Mouse (Mus musculus): ENCODE data around the gene Hist1h2bk.

Hist1h2bk gene

GRCm38 (mm10) chr13:22014411-22014845 is 21.2 kb upstream of the Hist1h2bk start:
- no peak for DNase-seq (ENCODE audit: low read depth, low spot score)

DNA sequence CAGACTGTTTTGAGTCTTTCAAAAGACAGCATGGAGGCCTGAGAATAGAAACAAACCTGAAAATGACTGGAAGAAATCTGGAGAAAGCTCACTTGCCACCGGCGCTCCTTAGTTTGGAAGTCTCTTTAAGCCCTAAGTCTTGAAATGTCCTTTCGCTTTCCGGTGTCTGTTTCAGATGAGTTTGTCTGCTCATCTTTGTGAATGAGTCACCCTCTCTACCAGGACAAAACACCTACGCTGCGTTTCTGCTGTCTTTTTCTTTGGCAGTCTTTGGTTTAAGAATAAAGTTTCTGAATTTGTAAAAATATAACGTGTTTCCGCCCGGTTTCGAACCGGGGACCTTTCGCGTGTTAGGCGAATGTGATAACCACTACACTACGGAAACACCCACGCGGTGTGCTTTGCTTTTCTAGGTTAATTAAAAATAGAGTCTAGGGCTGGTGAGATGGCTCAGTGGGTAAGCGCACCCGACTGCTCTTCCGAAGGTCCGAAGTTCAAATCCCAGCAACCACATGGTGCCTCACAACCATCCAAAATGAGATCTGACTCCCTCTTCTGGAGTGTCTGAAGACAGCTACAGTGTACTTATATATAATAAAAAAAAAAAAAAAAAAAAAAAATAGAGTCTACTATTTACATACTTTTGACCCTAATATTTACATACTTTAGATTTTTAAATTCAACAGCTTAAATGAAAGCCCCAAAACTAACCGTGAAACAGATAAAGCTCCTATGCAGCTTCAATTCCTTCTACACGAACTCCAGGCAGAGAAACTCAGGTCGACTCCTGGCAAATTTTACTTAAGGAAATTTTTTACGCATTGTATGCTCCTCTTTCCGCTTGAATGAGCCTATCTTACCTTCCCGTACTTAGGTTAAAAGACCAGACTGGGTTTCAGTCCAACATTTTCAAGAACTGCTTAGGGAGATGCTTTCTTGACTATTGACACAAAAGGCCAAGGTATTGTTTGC is 19.9 kb upstream of the Hist1h2bk start:
- peak; percentile 69 for DNase-seq (ENCODE audit: low read depth, low spot score)

DNA sequence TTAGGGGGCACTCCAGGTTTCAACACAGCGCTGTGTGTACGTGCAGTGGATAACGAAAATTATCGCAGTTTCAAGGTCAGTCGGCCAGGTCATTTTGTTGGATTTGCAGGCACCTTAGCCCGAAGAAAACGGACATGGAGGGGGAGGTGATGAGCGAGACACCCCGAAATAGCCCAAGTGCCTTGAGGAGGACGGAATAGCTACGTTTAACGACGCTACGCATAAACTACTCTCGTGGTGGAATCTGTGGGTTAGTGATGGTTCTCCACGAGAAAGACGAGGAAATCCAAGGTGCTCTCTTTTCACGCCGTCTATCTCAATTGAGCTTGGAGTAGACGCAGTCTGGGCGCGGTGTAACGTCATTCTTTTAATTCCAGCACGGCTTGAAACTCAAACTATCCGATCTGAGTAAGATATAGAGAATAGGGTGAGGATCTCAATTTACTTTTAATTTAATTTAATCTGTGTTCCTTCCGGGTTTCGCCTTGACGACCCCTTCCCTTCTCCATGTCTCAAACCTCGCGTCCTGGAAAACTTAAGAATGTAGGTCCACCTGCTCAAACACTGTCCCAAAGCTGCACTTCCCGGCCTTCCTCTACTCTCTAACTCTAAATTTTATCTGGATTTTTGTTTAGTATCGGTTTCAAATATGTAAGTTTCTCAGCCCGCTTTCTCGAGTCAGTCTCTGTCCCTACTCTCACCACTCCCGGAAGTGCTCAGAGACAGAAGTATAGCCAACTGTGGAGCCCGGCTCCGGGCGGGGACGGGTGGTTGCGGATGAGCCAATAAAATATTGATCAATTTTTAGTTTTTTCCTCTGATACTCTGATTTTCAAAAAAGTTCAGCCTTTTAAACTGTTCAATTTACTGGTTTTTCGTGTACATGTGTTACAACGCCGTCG is 15.5 kb upstream of the Hist1h2bk start:
- DNase-seq (ENCODE audit: low read depth, low spot score): no peak

- DNase-seq (ENCODE audit: low read depth, low spot score): no peak
Observed at GRCm38 (mm10) chr13:22020901-22021339, 14.8 kb upstream of the Hist1h2bk start.

- DNase-seq (ENCODE audit: low read depth, low spot score): no peak
Observed at GRCm38 (mm10) chr13:22021581-22021980, 14.1 kb upstream of the Hist1h2bk start.

DNA sequence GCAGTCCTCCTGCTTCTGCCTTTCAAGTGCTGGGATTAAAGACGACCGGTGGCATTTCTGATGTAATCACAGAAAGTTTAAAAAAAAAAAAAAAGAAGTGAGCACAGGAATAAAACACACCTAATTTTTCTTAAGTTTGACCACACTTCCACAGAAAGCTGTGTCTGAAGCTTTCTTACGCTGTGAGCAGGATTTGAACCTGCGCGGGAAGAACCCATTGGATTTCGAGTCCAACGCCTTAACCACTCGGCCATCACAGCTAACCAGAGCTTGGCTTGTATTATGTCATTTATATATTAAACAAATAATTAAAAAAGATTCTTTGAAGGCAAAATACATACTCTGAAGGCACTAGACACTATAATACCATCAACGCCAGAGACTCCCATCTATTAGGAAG is 13.4 kb upstream of the Hist1h2bk start:
- peak; percentile 83 for DNase-seq (ENCODE audit: low read depth, low spot score)

DNA sequence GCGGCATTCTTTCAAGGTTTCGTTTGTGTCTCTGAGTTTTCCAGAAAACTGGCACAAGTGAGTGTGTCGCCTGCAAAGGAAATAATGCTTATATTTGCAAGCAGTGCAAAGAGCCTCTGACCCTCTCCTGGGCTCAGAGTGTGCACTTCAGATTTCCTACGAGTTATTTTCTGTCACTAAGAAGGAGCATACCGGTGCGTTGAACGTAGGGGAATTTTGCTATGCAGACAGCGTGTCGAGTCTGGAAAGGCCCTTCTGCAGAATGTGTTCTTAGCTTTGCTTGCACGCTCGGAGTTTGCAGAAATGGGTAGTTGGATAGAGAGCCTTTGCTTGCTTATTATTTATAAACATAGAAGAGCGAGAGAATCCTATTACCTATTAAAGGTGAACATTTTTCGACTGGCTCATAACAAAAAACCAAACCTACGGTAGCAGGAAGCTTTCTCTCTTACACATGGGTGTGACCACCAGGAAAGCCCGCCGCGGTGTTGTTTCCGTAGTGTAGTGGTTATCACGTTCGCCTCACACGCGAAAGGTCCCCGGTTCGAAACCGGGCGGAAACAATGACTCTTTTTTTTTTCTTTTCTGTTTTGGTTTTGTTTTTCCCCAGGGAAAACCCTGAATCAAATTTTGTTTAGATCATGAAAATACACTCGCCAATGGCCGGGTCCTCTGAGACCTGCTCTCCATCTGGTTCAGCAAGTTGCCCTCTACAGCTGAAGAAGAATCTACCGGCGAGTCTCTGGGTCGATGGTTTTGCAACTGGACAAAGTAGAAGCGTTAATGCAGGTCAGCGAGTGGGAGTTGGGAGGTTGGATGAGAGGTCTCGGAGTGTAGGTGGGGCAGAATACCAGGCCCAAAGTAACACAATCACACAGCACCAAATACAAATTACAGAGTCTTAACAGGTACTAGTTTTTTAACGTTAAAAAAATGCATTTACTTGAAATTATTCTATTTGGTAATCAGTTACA is 9.3 kb upstream of the Hist1h2bk start:
- peak; percentile 74 for DNase-seq (ENCODE audit: low read depth, low spot score)

GRCm38 (mm10) chr13:22028673-22029460 is 6.8 kb upstream of the Hist1h2bk start:
- peak; percentile 88 for DNase-seq (ENCODE audit: low read depth, low spot score)

DNA sequence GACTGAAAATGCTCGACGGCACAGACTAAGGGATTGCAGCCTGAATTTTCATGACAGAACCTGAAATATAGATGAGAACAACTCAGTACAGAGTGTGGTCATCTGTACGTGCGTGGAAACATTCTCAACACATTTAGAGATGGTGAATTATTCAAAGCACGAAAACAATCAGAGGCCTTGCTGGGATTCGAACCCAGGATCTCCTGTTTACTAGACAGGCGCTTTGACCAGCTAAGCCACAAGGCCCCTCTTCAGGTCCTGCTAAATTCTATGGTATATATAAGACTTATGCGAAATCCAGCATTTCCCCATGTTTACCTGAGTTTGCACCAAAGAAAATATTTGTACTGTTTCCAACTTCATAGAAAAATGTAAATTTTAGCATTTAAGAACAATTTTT is 5.7 kb upstream of the Hist1h2bk start:
- no peak for DNase-seq (ENCODE audit: low read depth, low spot score)

DNA sequence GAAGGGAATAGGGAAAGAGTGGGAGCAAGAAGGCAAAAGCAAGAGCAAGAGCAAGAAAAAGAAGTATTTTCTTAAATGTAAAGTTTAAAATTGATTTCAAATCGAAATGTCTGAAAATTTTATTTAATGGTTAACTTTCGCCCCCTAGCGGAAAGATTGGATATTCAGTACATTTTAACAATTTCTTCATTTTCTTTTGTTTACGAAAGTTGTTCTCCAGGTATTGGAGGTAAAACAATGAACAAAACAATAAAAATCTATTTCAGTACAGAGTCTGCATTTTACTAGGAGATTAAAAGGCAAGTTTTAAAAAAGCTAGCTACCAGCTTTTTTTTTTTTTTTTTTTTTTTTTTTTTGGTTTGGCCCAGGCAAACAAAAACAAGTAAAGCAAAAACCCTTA is 5.2 kb upstream of the Hist1h2bk start:
- no peak for DNase-seq (ENCODE audit: low read depth, low spot score)

DNA sequence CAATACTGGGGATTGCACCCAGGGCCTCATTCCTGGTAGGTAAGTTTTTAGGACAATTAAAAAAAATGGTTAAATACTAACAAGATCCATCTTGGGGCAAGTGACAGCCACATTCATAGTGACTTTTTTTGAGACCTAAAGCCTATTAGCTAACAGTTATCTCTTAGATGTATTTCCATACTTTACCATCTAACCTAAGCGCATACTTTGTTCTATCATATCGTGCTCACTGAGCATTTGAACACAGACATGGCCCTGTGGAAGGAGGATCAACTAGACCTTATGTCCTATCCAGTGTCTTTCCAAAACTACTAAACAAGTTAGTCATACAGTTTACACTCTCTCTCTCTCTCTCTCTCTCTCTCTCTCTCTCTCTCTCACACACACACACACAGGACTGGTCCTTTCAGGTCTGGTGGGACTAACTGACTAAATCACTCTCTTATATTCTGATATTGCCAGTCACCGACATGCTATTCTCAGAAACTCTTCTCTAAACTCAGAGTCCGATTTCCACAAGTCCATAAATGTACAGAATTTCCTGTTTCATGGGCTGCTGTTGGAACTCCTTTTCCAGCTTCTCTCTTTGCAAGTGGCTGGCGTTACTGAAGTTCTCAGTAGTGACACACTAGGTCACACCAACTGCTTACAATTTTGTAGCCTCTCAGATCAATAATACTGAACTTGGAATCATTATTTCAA is 1.8 kb upstream of the Hist1h2bk start:
- DNase-seq (ENCODE audit: low read depth, low spot score): peak; percentile 36

- DNase-seq (ENCODE audit: low read depth, low spot score): peak; percentile 55
Observed at GRCm38 (mm10) chr13:22034443-22035266, 1.0 kb upstream of the Hist1h2bk start.

GRCm38 (mm10) chr13:22036149-22036956 is 683 bp downstream of the Hist1h2bk start:
- peak; percentile 61 for DNase-seq (ENCODE audit: low read depth, low spot score)

- no peak for DNase-seq (ENCODE audit: low read depth, low spot score)
Observed at GRCm38 (mm10) chr13:22036986-22037385, 1.3 kb downstream of the Hist1h2bk start.

- DNase-seq (ENCODE audit: low read depth, low spot score): no peak
Observed at GRCm38 (mm10) chr13:22037415-22037814, 1.7 kb downstream of the Hist1h2bk start.

- DNase-seq (ENCODE audit: low read depth, low spot score): no peak
Observed at GRCm38 (mm10) chr13:22039364-22039763, 3.7 kb downstream of the Hist1h2bk start.

DNA sequence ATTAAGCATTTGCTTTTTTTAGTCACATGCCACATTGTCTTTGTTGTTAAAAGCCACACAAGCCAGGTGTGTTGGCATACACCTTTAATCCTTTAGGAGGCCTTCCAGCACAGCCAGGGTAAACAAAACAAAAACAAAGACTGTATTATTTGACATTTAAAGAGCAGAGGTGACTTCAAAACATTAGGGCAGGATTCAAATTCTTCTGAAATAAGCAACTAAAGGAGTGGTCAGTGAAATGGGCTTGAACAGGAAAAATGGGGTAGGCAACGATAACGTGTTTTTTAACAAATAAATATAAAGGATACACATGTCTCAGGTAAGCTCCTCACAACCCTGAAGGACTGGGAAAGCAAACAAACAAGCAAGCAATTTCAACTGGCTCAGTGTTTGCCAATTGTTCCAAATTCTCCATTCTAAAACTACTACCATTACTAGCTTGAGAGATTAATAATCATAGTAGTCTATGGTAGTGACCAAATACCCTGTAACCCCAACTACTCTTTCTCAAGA is 4.3 kb downstream of the Hist1h2bk start:
- DNase-seq (ENCODE audit: low read depth, low spot score): no peak
